Mouse (Mus musculus) MEL (cell line): ENCODE data around the gene Glra3.

Experiments used
- KAT2A ChIP-seq: conservative IDR thresholded peaks from 2 replicates; pipeline ENCODE4 v1.6.1; 2012; ENCODE audit warnings: low read depth, low read length, improper control_type of control experiment, inconsistent platforms
- POLR2A ChIP-seq, 2 experiments: IDR thresholded peaks; 2 replicates each; pipeline ENCODE4 v1.6.1; 2011 to 2012; ENCODE audit warnings: low read length in 2 of 2, mild to moderate bottlenecking in 2 of 2, control low read depth in 1 of 2, improper control_type of control experiment in 1 of 2, low read depth in 1 of 2, moderate library complexity in 1 of 2; ENCODE audit not compliant: control insufficient read depth in 1 of 2, insufficient read depth in 1 of 2, poor library complexity in 1 of 2
- SMC3 ChIP-seq: IDR thresholded peaks from 2 replicates; pipeline ENCODE4 v1.6.1; 2011; ENCODE audit warnings: low read depth, low read length, improper control_type of control experiment
- USF1 ChIP-seq: IDR thresholded peaks from 2 replicates; pipeline ENCODE4 v1.6.1; 2014; ENCODE audit warnings: low read depth, mild to moderate bottlenecking, inconsistent platforms, low read length, improper control_type of control experiment, moderate library complexity
- ZKSCAN1 ChIP-seq: IDR thresholded peaks from 2 replicates; pipeline ENCODE4 v1.6.1; 2012; ENCODE audit warnings: low read depth, mild to moderate bottlenecking, inconsistent platforms, low read length, improper control_type of control experiment, moderate library complexity

- TF ChIP-seq POLR2A (IDR thresholded peaks at IDR 0.05; ENCODE audit: control insufficient read depth in 1 of 2, insufficient read depth in 1 of 2, low read depth in 1 of 2, low read length in 2 of 2, poor library complexity in 1 of 2) (no peak), KAT2A (no peak), ZKSCAN1 (no peak), USF1 (no peak), SMC3 (no peak)
Observed at GRCm38 (mm10) chr8:56083654-56084053, 143.4 kb downstream of the Glra3 start.
